Mouse (Mus musculus) frontal cortex, postnatal 10 days (tissue): ENCODE data around the gene Pus1.

Experiments used
- DNase-seq, 2 experiments: peaks; one replicate each; pipeline ENCODE4 v3.0.0; 2022; ENCODE audit warnings: low spot score in 2 of 2, mixed read lengths in 1 of 2

Gene Pus1

DNA sequence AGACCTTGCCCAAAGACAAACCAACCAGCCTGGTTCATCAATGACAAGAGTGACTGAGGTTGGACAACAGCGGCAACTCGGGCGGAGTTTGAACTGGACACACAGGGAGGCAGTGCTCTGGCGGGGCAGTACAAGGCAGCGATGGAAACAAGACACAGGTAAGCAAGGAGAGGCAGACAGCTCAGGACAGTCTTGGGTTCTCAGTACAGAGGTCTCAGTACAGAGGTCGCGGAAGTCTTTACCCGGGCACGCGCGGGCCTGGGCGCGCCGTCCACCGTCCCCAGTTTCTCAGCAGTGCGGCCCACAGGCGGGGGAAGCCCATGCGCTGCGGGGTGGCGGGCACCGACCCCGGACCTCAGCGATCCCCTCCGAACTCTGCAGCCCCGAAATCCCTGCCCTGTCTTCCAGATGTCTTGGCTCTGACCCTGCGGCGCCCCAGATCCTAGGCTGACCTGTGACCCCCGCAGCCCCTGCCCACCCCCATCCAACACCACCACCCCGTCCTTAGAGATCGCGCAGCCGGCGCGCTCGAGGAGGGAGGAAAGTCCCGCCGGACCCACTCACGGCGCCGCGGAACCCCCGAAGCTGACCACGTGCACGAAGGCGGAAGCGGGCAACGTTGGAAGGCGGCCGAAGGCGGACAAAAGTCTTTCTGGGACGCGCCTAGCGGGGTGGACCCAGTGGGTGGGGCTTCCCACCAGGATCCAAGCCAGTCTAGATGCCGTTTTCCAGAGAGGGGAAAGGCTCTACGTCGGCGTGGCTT, at the start of gene Pus1:
Pus1 (minus strand) TSS at position 662 of the 763 bp plus-strand sequence.
- DNase-seq: peak; percentile 83 to 88

DNA sequence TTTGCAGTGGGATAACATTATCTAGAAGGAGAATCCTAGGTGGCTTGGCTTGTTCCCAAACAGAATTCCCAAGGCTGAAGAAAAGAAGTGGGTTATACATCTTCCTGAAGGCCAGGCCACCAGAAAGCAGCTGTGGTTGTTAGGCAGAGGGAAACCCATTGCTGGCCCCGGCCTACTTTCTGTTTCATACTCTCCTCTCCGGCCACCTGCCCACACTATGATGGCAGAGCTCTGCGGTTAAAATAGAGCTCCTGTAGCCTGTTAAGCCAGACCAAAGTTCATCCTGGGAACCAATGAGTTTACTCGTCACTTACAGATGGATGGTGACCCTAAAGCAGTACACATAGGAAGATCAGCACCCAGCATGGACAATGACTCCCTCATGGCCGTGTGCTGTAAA, 47.1 kb upstream of the Pus1 start:
- no peak for DNase-seq

DNA sequence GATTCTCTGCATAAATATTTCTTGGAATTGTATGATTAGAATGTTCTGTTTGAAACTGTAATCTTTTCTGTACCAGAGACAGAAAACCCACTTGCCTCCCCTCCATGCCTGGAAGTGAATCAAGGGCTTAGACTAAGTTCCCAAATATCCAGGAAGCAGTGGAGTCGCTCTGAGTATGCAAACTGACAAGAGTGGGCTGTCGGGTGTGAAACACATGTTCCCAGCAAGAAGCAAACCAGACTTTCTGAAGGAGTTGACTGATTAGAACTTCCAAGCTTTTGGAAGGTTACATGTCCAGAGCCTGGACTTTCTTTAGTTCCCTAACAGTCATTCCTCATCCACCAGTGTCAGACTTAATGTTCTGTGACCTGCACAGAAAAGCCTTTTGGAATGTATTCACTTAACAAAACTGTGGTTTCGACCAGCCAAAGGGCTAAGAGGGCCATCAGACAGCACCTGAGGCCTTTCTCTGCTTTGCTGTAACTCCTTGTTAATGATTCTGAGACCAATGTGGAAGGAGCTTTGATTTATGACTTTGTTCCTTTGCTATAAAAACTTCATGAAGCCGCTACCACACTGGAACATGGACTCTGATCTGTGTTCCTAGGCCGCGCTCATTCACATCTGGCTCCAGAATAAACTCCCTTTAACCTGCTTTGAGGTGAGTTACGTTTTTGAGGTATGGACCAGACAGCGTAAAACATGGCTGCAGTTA, 46.5 kb upstream of the Pus1 start:
- no peak for DNase-seq

DNA sequence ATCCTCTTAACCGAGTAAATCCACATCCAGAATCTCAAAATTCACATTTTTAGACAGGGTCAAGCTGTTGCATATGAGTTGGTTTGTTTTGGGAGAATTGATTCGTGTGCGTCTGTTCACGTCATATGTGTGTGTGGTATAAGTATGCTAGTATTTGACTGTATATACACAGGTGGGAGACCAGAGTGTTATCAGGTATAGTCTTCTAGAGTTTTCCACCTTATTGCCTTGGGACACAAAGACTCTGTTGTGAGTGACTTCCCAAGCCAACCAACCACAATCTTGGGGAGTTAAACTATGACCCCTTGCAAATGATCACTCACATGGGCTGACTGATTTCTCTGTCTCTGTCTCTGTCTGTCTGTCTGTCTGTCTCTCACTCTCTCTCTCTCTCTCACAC, 44.0 kb upstream of the Pus1 start:
- DNase-seq: no peak

DNA sequence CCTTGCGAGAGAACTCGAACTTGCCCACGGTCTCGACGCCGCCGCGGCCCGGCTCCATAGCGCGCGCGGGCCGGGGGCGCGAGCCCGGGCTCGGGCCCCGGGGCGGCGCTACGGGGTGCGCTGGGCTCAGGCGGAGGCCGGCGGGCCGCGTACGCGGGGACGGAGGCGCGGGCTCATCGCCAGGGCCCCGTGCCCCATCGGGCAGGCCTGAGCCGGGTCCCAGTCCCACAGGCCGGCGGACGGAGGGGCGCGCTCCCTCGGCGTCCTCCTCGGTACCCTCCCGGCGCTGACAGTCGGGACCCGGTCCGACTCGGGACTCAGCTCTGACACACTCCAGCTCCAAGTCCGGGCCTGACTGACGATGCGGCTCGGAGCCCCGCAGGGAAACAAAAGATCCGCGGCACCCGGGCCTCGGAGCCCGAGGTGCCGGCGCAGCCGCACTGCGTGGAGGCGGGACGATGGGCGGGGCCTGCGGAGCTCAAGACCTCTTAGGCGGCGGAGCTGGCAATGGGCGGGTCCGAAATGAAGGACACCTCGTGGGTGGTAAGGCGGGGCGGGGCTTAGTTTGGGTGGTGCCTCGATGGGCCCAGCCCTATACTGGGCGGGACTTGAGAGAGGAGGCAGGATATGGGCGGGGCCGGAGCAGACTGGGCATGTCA, 29.3 kb upstream of the Pus1 start, which contains the start of gene Ulk1:
Ulk1 (minus strand) TSS at position 431 of the 659 bp plus-strand sequence.
- peak; percentile 99 for DNase-seq

DNA sequence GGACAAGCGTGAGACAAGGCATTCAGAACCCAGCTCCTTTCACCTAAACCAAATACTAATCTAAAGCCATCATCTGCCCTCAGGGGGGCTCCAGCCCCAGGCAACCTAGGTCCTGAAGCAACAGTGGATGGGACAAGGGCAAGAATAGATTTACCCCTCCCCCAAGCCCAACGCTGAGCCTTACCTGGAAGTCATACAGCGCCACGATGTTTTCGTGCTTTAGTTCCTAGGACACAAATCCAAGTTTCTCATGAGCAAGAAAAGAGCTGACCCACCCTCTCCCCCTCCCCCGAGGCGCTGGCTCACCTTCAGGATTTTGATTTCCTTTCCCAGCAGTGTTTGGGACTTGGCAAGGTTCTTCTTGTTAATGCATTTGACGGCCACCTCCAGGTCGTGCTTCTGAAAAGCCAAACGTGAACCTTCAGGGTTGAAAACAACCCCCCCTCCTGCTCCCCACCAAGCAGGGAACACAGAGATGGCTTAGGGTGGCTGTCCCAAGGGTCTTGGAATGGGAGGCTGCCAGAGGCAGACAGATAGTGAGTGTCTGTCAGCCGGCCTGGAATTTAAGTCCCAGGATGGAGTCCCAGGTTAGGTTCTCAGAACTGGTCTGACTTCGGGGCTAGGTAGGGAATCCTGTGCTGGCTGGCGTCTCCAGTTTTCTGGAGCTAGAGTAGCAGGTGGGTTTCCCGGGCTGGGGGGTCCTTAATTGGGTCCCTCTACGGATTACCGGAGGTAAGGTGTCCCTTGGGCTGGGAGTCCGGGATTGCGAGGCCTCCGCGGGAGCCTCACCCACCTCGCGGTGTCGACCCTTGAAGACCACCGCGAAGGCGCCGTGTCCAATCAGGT, 28.6 kb upstream of the Pus1 start:
- peak in 1 of 2 experiments; percentile 43 for DNase-seq

DNA sequence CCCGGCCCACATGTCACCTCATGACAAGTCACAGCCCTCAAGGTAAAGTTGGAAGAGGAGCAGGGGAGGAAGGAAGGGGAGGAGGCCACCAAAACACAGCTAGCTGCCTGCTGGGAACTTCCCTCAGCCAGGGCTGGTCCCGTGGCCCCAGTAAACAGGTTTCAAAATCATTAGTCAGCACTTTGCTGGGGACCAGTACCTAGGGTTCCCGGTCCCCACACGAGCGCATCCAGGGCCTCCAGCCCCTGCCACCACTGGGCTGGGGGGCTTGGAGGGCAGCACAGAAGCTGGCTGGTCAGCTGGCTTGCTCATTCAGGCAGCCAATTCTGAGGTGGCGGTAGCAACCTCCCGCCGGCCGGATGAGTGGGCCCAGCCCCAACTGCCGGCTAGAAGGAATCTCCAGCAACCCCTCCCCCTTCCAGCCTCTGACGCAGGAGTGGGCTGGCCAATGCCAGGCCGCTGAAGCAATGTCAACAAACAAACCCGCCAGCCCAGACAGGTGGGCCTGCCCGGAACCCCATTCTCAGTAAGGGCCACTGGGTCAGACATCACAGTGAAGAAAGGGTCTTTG, 27.7 kb upstream of the Pus1 start:
- peak; percentile 72 to 80 for DNase-seq

DNA sequence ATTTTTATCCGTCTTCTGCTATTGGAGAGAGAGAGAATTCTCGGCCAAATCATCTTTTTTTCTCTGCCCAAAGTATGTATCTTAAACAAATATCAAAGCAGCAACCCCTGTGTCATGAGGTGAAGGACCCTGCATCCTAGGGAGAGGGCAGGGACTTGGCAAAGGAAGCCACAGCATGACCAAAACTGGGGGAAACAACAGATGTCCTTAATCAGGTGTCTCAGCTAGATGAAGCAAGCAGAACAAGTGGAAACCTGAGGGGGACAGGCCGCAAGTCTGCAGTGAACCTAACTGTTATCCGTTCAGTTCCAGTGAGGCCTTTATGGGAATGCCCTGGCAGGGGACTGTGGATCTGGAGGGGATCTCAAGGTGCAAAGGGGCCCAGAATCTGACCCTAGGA, 27.0 kb upstream of the Pus1 start:
- DNase-seq: no peak

DNA sequence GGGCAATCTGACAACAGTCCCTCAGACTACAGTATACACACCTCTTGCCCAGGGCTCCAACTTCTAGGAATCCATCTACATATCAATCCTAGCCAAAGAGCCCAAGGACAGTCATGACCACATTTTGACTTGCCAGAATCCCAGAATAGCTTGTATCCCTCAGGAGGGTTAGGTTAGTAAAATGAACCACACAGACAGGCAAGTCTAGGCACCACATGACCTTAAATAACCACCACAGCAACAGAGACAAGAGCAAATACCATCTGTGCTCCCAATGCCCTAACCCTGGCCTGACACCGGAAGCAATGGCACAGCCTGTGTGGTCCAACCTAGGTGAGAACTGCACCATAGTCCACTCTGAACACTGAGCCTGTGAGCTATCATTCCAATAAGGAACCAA, 26.2 kb upstream of the Pus1 start:
- DNase-seq: no peak

DNA sequence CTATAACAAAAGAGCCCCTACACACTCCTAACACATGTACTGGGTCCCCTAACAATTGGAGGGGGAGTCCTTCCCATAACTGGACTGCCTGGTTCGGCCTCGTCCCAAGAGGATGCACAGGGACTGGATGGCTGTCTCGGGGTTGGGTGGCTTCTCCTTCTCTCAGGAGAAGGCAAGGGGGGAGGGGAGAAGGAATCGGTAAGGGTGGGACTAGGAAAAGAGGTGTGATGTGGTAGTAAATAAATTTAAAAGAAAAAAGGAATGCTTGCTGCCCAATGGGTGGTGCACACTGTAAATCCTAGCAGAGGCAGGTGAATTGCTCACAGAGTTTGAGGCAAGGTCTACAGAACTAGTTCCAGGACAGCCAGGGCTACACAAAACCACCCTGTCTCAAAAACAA, 25.7 kb upstream of the Pus1 start:
- no peak for DNase-seq

DNA sequence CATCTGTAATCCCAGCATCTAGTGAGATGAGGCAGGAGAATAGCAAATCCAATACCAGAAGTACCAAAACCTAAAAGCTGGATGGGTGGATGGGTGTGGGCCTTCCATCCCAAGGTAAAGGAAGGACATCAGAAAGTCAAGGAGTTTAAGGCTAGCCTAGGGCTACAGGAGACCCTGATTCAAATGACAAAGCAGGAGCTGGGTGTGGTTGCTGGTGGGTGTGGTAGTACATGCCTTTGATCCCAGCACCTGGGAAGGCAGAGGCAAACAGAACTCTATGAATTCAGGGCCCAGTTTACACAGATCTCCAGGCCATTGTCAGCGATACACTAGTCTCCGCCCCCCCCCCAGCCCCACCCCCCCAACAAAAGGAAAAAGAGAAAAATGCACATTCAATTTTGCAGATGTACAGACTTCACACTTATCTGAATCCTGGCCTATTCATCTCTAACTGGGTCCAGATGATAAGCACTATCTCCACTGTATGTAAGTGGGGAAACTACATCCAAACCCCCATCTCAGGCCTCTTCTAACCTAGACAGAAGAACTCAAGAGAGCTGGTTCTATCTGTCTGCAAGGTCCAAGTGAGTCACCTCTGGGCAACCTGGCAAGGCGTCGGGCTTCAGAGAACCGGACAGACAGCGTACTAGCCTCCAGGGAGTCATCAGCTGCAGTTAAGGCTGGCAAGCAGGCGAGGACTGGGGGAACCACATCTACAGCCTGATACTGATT, 23.7 kb upstream of the Pus1 start:
- DNase-seq: no peak

DNA sequence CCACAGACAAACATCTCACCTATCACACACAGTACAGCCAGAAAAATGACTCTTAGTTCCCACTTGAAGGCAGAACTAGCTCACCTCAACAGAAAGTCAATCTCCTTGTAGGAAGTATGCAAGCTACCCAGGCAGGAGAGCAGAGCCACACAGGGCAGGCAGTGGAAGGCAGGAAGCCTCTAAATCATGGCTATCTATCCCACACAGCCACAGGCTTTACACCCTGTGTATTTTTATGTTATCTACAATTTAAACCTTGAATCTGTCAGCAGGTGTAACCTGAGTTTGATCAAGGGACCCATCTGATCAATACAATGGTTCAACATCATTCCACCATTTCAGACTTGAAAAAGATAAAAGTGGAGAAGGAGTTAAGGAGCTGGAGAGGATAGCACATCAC, 22.4 kb upstream of the Pus1 start:
- no peak for DNase-seq

DNA sequence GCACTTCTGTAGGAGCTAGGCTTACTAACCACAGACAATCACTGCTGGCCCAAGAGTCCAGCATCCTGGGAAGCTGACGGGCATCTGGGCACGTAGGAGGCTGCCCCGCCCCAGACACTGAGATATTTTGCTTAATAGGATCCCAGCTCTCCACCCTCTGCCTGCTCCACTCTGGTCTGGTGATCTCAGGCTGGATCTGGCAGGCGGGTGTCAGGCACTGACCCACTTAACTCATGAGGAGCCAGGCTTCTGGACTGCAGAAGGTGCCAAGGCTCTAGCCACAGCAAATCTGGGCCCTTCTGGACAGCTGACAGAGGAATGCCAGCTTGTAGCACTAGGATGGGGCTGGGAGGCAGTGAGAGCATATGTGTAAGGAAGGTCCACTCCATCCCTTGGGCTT, 21.7 kb upstream of the Pus1 start:
- DNase-seq: no peak

DNA sequence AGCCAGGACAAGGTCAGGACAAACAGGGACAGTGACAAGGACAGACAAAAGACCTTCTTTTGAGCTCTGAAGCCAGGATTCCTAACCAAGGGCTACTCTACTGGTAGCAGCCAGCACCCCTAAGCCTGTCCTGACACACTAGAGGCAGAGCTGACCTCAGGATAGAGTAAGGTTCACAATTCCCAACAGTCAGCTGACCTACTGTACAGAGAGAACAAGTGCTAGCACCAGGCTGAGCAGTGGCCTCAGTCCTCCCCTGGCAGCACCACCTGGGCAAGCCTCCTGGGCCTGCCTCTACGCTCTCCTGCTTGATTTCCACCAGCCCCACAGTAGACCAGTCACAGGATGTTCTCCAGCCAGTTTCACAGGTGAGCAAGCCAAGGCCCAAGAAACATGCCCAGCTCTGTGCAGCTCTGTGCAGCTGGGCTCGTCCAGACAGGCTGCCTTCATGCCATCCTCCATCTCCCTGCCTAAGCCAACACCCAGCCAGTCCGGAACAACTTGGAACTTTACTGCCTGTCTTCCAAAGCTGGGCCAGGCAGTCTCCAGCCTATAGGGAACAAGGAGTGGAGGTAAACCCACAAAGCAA, 20.7 kb upstream of the Pus1 start:
- no peak for DNase-seq

DNA sequence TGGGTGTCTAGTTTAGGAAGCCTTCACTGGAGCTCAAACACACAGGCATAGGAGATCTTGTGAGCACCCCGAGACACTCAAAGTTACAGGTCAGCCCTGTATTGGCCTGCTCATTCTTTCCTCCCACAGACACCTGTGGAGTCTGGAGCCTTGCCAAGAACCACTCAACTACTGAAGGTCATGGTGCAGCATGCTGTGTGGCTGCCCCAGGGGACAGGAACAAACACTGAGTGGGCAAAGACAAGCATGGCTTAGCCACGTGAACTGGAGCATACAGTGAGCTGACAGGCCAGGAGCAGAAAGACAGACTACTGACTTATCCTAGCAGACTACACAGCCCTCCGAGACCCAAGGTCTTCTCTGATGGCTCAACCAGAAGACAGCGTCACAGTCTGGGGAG, 17.2 kb upstream of the Pus1 start:
- DNase-seq: no peak

DNA sequence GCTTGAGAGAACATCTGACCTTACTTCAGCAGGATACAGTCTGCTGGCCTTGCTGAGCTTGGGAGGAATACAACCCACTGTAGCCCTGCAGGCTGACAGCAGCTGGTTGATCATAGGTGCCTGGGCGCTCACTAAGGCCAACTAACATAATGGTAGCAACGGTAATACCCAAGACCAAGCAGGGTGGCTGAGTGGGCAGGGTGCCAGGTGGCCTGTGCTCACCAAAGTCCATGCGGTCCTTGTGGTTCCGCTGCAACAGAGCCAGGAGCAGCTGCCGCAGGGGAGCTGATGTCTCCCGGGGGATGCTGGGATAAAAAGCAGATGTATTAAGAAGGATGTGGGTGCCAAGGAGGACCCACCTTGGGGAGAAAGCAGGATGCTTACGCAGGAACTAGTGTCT, 13.9 kb upstream of the Pus1 start:
- no peak for DNase-seq

DNA sequence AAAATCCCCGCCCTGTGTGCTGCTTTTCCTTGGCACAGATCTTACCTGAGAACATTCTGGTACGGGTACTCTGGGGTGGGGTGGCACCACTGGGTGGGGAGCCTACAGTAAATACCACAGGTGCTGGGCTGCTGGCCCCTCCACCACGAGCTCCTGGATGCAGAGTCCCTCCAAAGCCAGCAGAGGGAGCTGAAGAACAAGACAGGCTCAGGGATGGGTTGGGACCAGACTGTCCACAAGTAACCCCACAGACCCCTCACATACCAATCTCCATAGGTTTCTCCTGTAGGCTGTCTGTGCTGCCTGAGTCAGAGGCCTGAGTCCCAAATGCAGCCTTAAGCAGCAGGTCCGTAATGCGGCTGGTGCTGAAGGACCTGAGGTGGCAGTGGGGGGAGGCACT, 8.2 kb upstream of the Pus1 start:
- no peak for DNase-seq

DNA sequence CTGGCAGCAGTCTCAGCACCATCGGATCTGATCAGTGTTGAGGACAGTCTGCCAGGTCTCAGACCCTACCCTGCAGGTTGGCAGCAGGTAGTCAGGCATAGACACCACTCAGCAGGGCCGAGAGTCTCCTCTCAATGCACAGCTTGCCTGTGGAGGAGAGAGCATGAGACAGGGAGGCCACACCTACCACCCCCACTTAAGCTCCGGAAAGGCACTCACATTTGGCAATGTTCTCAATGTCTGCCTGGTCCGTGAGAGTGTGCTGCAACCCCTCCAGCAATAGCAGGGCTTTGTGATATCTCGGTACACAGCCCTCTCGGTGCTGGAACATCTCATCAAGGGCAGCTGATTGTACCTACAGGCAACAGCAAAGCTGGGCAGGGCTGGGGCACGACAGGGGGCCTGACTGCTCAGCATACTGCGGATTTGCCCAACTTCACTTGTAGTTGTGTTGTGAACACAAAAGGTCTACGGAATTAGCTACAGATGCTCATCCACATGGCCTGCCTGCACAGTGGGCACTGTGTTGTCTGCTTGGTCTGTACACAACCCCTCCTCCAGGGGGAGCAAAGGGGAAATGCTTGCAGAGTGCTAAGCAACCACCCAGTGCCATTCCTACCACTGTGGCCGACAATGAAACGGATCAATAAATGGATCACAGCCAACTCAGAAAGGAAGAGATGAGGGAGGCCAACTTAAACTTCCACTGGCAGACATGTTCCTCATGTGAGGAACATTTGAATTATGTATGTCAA, 5.8 kb upstream of the Pus1 start:
- DNase-seq: no peak

DNA sequence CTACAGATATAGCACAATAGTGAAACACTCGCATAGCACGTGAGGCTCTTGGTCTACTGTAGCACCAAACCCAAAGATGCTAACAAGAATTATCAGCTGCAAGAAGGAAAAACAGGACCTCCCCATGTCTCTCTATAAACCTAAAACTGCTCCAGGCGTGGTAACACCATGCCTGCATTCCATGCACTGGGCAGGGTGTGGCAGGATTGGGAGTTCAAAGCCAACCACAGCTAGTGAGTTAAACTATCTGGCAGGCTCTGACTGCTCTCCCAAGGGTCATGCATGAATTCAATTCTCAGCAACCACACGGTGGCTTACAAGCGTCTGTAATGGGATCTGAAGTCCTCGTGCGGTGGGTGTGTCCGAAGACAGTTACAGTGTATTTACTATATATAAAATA, 2.7 kb upstream of the Pus1 start:
- DNase-seq: no peak
